In the genomic region with DNA sequence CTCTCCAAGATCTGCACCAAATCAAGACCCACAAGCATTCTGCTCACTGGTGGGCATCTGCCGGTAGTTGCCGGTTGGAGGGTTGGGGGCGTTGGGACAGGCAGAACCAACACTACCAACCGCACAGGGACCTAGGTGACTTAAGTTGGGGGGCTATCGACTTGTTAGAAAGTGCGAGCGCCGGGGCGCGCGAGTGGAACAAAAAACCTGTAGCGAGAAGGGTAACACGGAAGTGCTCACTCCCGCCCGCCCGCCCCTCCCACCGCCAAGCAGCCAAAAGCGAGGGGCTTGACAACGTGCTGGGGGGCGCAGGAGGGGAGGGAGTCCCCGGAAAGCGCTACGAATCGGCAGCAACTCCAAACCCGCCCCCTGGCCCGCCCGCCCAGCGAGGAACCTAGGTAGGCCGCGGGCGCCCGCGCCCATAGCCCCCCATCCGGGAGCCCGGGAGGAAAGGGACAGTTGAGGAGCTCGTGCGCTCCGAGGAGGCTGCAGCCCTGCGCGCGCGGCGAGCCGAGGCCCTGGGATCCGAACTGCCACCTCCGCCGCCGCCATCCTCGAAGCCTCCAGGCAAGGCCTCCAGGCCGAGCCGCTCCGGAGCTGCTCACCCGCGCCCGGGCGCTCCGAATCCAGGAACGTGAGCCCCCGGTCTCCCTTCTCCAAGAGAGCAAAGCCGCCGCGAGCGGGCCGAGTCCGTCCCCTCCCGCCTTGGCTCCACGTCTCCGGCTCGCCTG, we compare ENCODE assay signal across 8 mouse cellular contexts. TPM values are rescaled to one million over a fixed set of nuclear protein-coding genes. Genes with fewer than 3 reads are reported as not detected.
DNase-seq lines count a peak whose midpoint lies in the region; ATAC-seq and TF ChIP-seq lines count a peak whose summit lies in the region.

No protein-coding gene starts in this region.

- H3K9me3 ChIP-seq in forebrain, embryonic 16.5 days (ENCODE audit: control insufficient read depth, low read length), result no peaks in the 10 kb centered on the region

- H3K27me3 ChIP-seq in forebrain, embryonic 16.5 days (replicated peaks; ENCODE audit: control insufficient read depth, insufficient read depth, low read length), result no peaks in the 10 kb centered on the region
- H3K27me3 ChIP-seq in myocyte (ENCODE audit: control insufficient read depth, insufficient read depth, insufficient read length), result no peaks in the 10 kb centered on the region

- H3ac ChIP-seq in myocyte (ENCODE audit: control insufficient read depth, insufficient read length), result peak overlapping the region; percentile 91

- no peaks in the 10 kb centered on the region for H3K36me3 ChIP-seq in forebrain, embryonic 16.5 days (ENCODE audit: control insufficient read depth, insufficient read depth)
- peaks cover 5% of the 10 kb centered on the region for H3K36me3 ChIP-seq in myocyte (ENCODE audit: control insufficient read depth, insufficient read depth)

- H3K4me2 ChIP-seq in forebrain, embryonic 16.5 days (ENCODE audit: low read length), result peak overlapping the region; percentile 95
- H3K4me2 ChIP-seq in myocyte (ENCODE audit: low read depth), result peak overlapping the region; percentile 98

- TF ChIP-seq POLR2A in myocyte (IDR thresholded peaks at IDR 0.05; ENCODE audit: insufficient read length, low read depth), result no peak

- H3K4me3 ChIP-seq in forebrain, embryonic 16.5 days (replicated peaks; ENCODE audit: low read length), result peak overlapping the region; percentile 85
- peak overlapping the region; percentile 56 for H3K4me3 ChIP-seq in myocyte

- WGBS in forebrain, embryonic 16.5 days, result 0% methylated on average over 63 of the region's 69 CpGs

- DNase-seq in cerebellum, adult 8-10 months, result peak; percentile 28
- DNase-seq in cerebellum, postnatal 14 days, result no peak
- DNase-seq in right cerebral cortex, postnatal 14 days, result peak; percentile 52
- DNase-seq in right cerebral cortex, adult 2 months (ENCODE audit: low spot score in 2 of 2), result no peak
- DNase-seq in kidney, postnatal 4 days, result peak; percentile 61 to 74
- DNase-seq in thymus, postnatal 14 days, result peak; percentile 84

- H3K9ac ChIP-seq in forebrain, embryonic 16.5 days (replicated peaks; ENCODE audit: low read depth, low read length), result peak overlapping the region; percentile 89

- H3K4me1 ChIP-seq in forebrain, embryonic 16.5 days (replicated peaks; ENCODE audit: control insufficient read depth, insufficient read depth, low read length), result peaks cover 17% of the 10 kb centered on the region

- ATAC-seq in forebrain, embryonic 16.5 days, result peak; percentile 0; the same call in 1 of the 2 replicates

- peak overlapping the region; percentile 95 for H3K27ac ChIP-seq in forebrain, embryonic 16.5 days (ENCODE audit: low read length)

- peaks cover 56% of the 10 kb centered on the region for H3K79me2 ChIP-seq in myocyte (ENCODE audit: control insufficient read depth, insufficient read depth)

TF ChIP-seq in myocyte, 11 proteins besides CTCF, POLR2A, EP300 and RAD21:
- no peak for TF ChIP-seq USF1 (IDR thresholded peaks at IDR 0.05; ENCODE audit: low read depth)
- TF ChIP-seq MAX (IDR thresholded peaks at IDR 0.05; ENCODE audit: low read depth), result no peak
- no peak for TF ChIP-seq POLR2AphosphoS2 (IDR thresholded peaks at IDR 0.05; ENCODE audit: insufficient read length, low read depth)
- TF ChIP-seq E2F4 (IDR thresholded peaks at IDR 0.05; ENCODE audit: insufficient read depth), result no peak
- no peak for TF ChIP-seq MYOG (IDR thresholded peaks at IDR 0.05; ENCODE audit: control insufficient read depth in 1 of 3, insufficient read depth in 1 of 3, insufficient read length in 2 of 3, low read depth in 2 of 3)
- TF ChIP-seq CEBPB (IDR thresholded peaks at IDR 0.05; ENCODE audit: insufficient read depth, poor library complexity, severe bottlenecking), result no peak
- no peak for TF ChIP-seq TCF12 (IDR thresholded peaks at IDR 0.05; ENCODE audit: insufficient read depth, poor library complexity, severe bottlenecking)
- TF ChIP-seq REST (IDR thresholded peaks at IDR 0.05; ENCODE audit: insufficient read depth, insufficient read length), result no peak
- TF ChIP-seq TCF3 (IDR thresholded peaks at IDR 0.05; ENCODE audit: insufficient read length, low read depth), result no peak
- TF ChIP-seq MYOD1 (IDR thresholded peaks at IDR 0.05; ENCODE audit: control insufficient read depth in 1 of 3, insufficient read length in 2 of 3, low read depth in 2 of 3), result no peak
- no peak for TF ChIP-seq SRF (IDR thresholded peaks at IDR 0.05; ENCODE audit: control insufficient read depth, insufficient read length, low read depth)
TF ChIP-seq in myocyte: peak in this region for 0.

RNA-seq across cellular contexts. Expression of a gene that starts 0.6 kb away (rescaled TPM):
- 58.5 and 58.7 TPM in 2 replicates for polyA plus RNA-seq in forebrain, embryonic 16.5 days (2015; fragmentation: Nextera tagmentation; extraction: Ambion mirVana)
- 32.7 TPM for polyA plus RNA-seq in myocyte (2012; fragmentation: generic; extraction: Trizol)

RNA-seq across cellular contexts. Expression of a gene that starts 18.5 kb away (rescaled TPM):
- 219 and 261 TPM in 2 replicates for polyA plus RNA-seq in forebrain, embryonic 16.5 days (2015; fragmentation: Nextera tagmentation; extraction: Ambion mirVana)
- 157 TPM for polyA plus RNA-seq in myocyte (2012; fragmentation: generic; extraction: Trizol)

RNA-seq across cellular contexts. Expression of a gene that starts 46.7 kb away (rescaled TPM):
- 29.9 and 31.1 TPM in 2 replicates for polyA plus RNA-seq in forebrain, embryonic 16.5 days (2015; fragmentation: Nextera tagmentation; extraction: Ambion mirVana)
- 46.9 TPM for polyA plus RNA-seq in myocyte (2012; fragmentation: generic; extraction: Trizol)

Comparison
In these comparisons a context has a peak if more than half of its experiments do, and no peak if none do; other contexts are left out.
1. DNase-seq: peak in cerebellum, adult 8-10 months (single experiment), right cerebral cortex, postnatal 14 days (single experiment), kidney, postnatal 4 days (2 of 2) and thymus, postnatal 14 days (single experiment); none in cerebellum, postnatal 14 days (0 of 2) and right cerebral cortex, adult 2 months (0 of 2).